Mouse (Mus musculus): ENCODE results near the gene Vrk1.

The Vrk1 gene

GRCm38 (mm10) chr12:106124581-106124980 lies 114.6 kb downstream of the Vrk1 start:
- no peak for DNase-seq (ENCODE audit: low spot score)

All from retina, embryonic 14.5 days (tissue).